Mouse (Mus musculus) T-cell, adult 66 days (primary cell): ENCODE results near the gene Nkx2-4. TPM values are rescaled to one million over a fixed set of nuclear protein-coding genes. Genes with fewer than 3 reads are reported as not detected.

Experiments
- total RNA-seq, 2 experiments: library from RNA; stranded (reverse); gene quantifications; 3 replicates in 1 of 2; 4 replicates in 1 of 2; pipeline ENCODE4 v1.2.4; 2023

Nkx2-4 gene
- not detected for total RNA-seq

GRCm38 (mm10) chr2:147085072-147085870, at the start of gene Nkx2-4:
Nkx2-4 (minus strand) TSS chr2:147085445.

Other genes with a start within 250 kb of the Nkx2-4 start
- 10 to 100 TPM; 32.2 to 32.3 TPM for gene Kiz, start 229.6 kb downstream of the Nkx2-4 start, total RNA-seq
- gene Xrn2, start 72.4 kb downstream of the Nkx2-4 start, total RNA-seq: 100 to 1,000 TPM; 223 to 229 TPM
- gene Nkx2-2, start 108.8 kb upstream of the Nkx2-4 start, total RNA-seq: not detected